Mouse (Mus musculus): ENCODE results near the gene Ppp2r5e.

- no peak for TF ChIP-seq CTCF (IDR thresholded peaks at IDR 0.05; ENCODE audit: extremely low read depth, insufficient read depth, low read length)
- no peak for TF ChIP-seq POLR2A (IDR thresholded peaks at IDR 0.05; ENCODE audit: extremely low read depth, insufficient read depth, low read length)
Measured at GRCm38 (mm10) chr12:75594404-75594803, 1.6 kb downstream of the Ppp2r5e start.
